Mouse (Mus musculus): ENCODE measurements at regions not wholly inside any gene's neighbourhood (a gene's known extent, or its start where the extent isn't known, plus 50 kb on each side); places are given as distances from the start of the nearest gene placed in this dataset.

DNA sequence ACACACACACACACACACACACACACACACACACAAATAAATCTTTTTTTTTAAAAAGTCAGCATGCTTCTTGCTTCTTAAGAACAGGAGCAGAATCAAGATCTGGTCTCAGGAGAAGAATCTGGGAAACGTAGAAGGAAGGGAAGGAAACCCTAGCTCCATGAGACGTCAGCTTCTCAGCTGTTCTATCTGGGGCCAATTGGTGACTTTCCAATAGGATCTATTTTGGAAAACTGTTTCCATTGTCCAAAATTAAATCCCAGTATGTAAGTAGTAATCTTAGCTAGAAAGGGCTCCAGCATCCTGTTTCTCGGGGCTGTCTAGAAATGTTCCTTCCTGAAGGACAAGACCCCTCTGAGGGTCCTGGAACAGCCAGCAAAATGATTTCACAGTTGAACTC is 76.6 kb downstream of the Dact1 start:
- 75% methylated on average over 3 of the region's 3 CpGs for WGBS
- Histone ChIP-seq H3K27me3 (ENCODE audit: insufficient read depth, low read length) (no peaks in the 10 kb centered on the region), H3K36me3 (ENCODE audit: insufficient read depth, low read length) (no peaks in the 10 kb centered on the region), H3K4me3 (ENCODE audit: low read length) (no peak overlapping the region), H3K4me1 (ENCODE audit: insufficient read depth, low read length) (no peaks in the 10 kb centered on the region), H3K9me3 (ENCODE audit: low read length) (no peaks in the 10 kb centered on the region), H3K9ac (replicated peaks; ENCODE audit: low read length) (no peak overlapping the region), H3K4me2 (ENCODE audit: low read depth, low read length) (no peak overlapping the region), H3K27ac (no peak overlapping the region)
- ATAC-seq = no peak
- no peak for TF ChIP-seq CTCF (IDR thresholded peaks at IDR 0.05; ENCODE audit: low read depth)
- DNase-seq (ENCODE audit: low spot score) = no peak

DNA sequence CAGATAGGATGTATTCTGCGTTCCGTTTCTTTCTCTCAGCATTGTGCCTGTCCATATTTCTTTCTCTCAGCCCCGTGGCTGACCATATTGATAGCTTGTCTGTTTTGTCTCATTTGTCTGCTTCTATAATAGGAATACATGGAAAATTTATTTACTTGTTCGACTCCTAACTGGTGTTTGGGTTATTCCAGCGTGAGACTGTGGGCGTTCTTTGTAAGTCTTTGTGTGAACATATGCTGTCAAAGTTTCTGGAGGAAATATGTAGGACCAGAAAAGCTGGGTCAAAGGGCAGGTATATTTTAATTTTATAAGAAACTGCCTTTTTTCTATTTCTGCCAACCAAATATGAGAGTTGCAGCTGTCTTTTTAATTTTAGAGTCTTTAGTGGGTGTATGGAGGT is 81.8 kb downstream of the Dact1 start:
- no peak for TF ChIP-seq CTCF (IDR thresholded peaks at IDR 0.05; ENCODE audit: low read depth)
- Histone ChIP-seq H3K4me1 (ENCODE audit: insufficient read depth, low read length) (no peaks in the 10 kb centered on the region), H3K9me3 (ENCODE audit: low read length) (no peaks in the 10 kb centered on the region), H3K27me3 (ENCODE audit: insufficient read depth, low read length) (no peaks in the 10 kb centered on the region), H3K27ac (no peak overlapping the region), H3K9ac (replicated peaks; ENCODE audit: low read length) (no peak overlapping the region), H3K36me3 (ENCODE audit: insufficient read depth, low read length) (no peaks in the 10 kb centered on the region), H3K4me2 (ENCODE audit: low read depth, low read length) (no peak overlapping the region), H3K4me3 (ENCODE audit: low read length) (no peak overlapping the region)
- 82% methylated on average over 6 of the region's 6 CpGs for WGBS
- DNase-seq (ENCODE audit: low spot score) (no peak), ATAC-seq (no peak)

DNA sequence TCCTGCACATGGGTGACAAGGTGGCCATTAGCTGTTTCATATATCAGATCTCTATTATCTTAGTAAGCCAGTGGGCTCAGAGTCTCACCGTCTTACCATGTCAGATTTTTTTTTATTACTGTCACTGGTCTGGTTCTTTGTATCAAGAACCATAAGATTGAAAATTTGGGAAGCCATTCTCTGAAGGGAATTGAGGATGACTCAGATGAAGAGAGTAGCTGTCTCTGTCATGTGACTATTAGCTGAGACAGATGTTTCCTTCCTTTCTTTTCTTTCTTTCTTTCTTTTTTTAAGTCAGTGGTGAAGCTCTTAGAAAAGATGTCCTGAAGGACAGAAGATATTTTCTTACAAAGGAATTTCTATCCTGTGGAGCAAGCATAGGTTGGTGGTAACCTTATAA is 84.1 kb downstream of the Dact1 start:
- H3K9me3 ChIP-seq (ENCODE audit: low read length) = no peaks in the 10 kb centered on the region
- H3K4me2 ChIP-seq (ENCODE audit: low read depth, low read length) = no peak overlapping the region
- ATAC-seq = no peak
- H3K4me3 ChIP-seq (ENCODE audit: low read length) = no peak overlapping the region
- H3K36me3 ChIP-seq (ENCODE audit: insufficient read depth, low read length) = no peaks in the 10 kb centered on the region
- H3K9ac ChIP-seq (replicated peaks; ENCODE audit: low read length) = no peak overlapping the region
- no peaks in the 10 kb centered on the region; the same call in 1 of the 2 replicates for H3K4me1 ChIP-seq (ENCODE audit: insufficient read depth, low read length)
- TF ChIP-seq CTCF (IDR thresholded peaks at IDR 0.05; ENCODE audit: low read depth) = no peak
- no peak for DNase-seq (ENCODE audit: low spot score)
- WGBS = 94% methylated on average over 1 of the region's 1 CpGs
- no peak overlapping the region for H3K27ac ChIP-seq
- H3K27me3 ChIP-seq (ENCODE audit: insufficient read depth, low read length) = no peaks in the 10 kb centered on the region

DNA sequence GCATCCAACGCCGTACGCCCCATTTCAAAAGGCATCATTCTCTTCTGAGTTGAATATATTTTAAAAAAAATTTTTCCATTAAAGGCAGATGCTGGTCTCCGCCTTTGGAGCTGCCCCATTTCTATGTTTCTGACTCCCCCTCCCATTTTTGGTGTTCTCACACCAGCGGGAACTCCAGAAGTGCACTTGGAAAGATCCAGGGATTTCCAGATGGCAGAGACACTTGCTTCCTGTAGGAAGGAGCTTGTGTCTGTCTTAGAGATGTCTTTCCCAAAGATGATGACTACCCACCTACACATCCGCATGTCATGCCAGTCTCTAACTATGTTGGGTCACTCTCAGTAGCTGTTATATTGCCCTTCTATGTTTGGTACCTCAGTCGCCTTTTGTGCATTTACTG is 87.8 kb downstream of the Dact1 start:
- Histone ChIP-seq H3K4me2 (ENCODE audit: low read depth, low read length) (no peak overlapping the region), H3K27ac (no peak overlapping the region), H3K4me3 (ENCODE audit: low read length) (no peak overlapping the region), H3K9ac (replicated peaks; ENCODE audit: low read length) (no peak overlapping the region), H3K9me3 (ENCODE audit: low read length) (no peaks in the 10 kb centered on the region), H3K4me1 (ENCODE audit: insufficient read depth, low read length) (no peaks in the 10 kb centered on the region; the same call in 1 of the 2 replicates), H3K36me3 (ENCODE audit: insufficient read depth, low read length) (no peaks in the 10 kb centered on the region), H3K27me3 (ENCODE audit: insufficient read depth, low read length) (no peaks in the 10 kb centered on the region)
- 92% methylated on average over 7 of the region's 7 CpGs for WGBS
- DNase-seq (ENCODE audit: low spot score) = no peak
- no peak for ATAC-seq
- no peak for TF ChIP-seq CTCF (IDR thresholded peaks at IDR 0.05; ENCODE audit: low read depth)

DNA sequence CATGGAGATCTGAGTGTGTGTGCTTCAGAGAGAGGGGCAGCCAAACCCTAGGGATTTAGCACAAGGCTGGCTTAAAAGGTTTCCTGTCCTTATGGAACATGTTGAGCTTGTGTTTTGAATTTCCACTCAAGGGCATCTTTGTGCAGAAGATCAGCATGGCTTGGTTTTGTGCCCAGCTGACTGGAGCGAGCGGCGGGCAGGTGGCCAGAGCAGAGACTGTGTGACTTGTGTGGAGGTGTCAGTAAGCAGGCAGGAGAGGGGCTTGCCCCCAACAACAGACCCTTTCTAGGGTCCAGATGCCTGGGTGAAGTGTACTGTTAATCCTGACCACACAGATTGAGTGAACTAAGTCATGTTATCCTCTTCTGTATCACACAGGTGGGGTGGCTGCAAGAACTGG is 89.0 kb downstream of the Dact1 start:
- 65% methylated on average over 3 of the region's 3 CpGs for WGBS
- H3K4me3 ChIP-seq (ENCODE audit: low read length) = no peak overlapping the region
- no peaks in the 10 kb centered on the region for H3K27me3 ChIP-seq (ENCODE audit: insufficient read depth, low read length)
- H3K9me3 ChIP-seq (ENCODE audit: low read length) = no peaks in the 10 kb centered on the region
- ATAC-seq (peak; percentile 49; the same call in 1 of the 2 replicates), DNase-seq (ENCODE audit: low spot score) (peak; percentile 54)
- H3K9ac ChIP-seq (replicated peaks; ENCODE audit: low read length) = no peak overlapping the region
- H3K4me2 ChIP-seq (ENCODE audit: low read depth, low read length) = no peak overlapping the region
- TF ChIP-seq CTCF (IDR thresholded peaks at IDR 0.05; ENCODE audit: low read depth) = no peak
- H3K4me1 ChIP-seq (ENCODE audit: insufficient read depth, low read length) = no peaks in the 10 kb centered on the region; the same call in 1 of the 2 replicates
- H3K36me3 ChIP-seq (ENCODE audit: insufficient read depth, low read length) = no peaks in the 10 kb centered on the region
- no peak overlapping the region for H3K27ac ChIP-seq

DNA sequence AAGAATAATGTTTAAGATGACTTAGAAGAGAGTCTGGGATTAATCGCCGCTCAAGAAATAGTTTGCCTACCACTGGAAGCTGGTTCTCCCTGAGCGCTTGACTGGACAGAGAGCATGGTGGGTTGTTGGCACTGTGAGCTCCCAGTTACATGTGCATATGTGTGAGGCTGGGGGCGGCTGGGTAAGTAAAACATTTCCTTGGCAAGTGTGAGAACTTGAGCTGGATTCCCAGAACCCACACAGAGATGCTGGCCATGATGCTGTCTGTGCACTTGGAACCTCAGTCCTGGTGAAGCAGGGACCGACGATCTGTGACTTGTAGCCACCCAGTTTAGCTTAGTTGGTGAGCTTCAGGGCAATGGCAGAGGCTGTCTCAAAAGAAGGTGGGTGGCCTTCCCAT is 90.5 kb downstream of the Dact1 start:
- H3K9ac ChIP-seq (replicated peaks; ENCODE audit: low read length) = no peak overlapping the region
- ATAC-seq (no peak), DNase-seq (ENCODE audit: low spot score) (no peak)
- no peaks in the 10 kb centered on the region for H3K9me3 ChIP-seq (ENCODE audit: low read length)
- H3K4me2 ChIP-seq (ENCODE audit: low read depth, low read length) = no peak overlapping the region
- H3K27me3 ChIP-seq (ENCODE audit: insufficient read depth, low read length) = no peaks in the 10 kb centered on the region
- H3K4me3 ChIP-seq (ENCODE audit: low read length) = no peak overlapping the region
- TF ChIP-seq CTCF (IDR thresholded peaks at IDR 0.05; ENCODE audit: low read depth) = no peak
- no peaks in the 10 kb centered on the region; the same call in 1 of the 2 replicates for H3K4me1 ChIP-seq (ENCODE audit: insufficient read depth, low read length)
- H3K27ac ChIP-seq = no peak overlapping the region
- 77% methylated on average over 6 of the region's 6 CpGs for WGBS
- H3K36me3 ChIP-seq (ENCODE audit: insufficient read depth, low read length) = no peaks in the 10 kb centered on the region

DNA sequence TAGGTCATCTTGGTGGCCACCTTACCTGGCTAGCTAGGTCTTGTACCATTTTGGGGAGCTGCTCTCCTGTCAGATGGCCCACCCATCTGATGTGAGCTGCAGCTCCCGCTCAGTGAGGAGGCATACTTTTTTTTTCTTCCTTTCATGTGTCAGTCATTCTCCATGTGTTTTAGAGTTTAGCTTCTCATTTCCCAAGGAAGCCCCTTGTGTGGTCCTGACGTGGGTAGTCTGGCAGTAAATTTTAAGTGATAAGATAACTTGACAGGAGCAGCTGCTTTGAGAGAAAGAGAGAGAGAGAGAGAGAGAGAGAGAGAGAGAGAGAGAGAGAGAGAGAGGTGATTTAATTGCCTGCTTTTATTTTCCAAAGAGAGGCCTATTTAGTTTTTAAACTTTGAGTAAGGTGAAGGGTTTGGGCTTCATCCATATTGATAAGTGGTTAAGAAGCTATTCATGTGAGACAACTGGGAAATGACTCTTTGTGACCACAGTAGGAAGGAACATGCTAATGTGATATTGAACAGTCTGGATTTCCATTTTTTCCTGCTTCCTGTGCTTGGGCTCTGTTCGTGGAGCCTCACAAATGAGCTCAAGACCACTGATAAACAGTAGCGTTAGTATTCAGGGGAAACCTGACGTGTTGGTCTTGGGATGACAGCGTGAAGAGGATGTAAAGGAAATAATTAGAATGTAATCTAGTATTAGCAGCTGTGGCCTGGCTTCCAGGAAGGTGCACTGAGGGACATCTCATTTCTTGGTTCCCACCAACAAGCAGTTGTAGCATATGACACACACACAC is 92.1 kb downstream of the Dact1 start:
- Histone ChIP-seq H3K36me3 (ENCODE audit: insufficient read depth, low read length) (no peaks in the 10 kb centered on the region), H3K4me3 (ENCODE audit: low read length) (no peak overlapping the region), H3K27ac (no peak overlapping the region), H3K9me3 (ENCODE audit: low read length) (no peaks in the 10 kb centered on the region), H3K4me1 (ENCODE audit: insufficient read depth, low read length) (no peaks in the 10 kb centered on the region; the same call in 1 of the 2 replicates), H3K4me2 (ENCODE audit: low read depth, low read length) (no peak overlapping the region), H3K9ac (replicated peaks; ENCODE audit: low read length) (no peak overlapping the region), H3K27me3 (ENCODE audit: insufficient read depth, low read length) (no peaks in the 10 kb centered on the region)
- no peak for TF ChIP-seq CTCF (IDR thresholded peaks at IDR 0.05; ENCODE audit: low read depth)
- 43% methylated on average over 6 of the region's 6 CpGs for WGBS
- ATAC-seq (no peak), DNase-seq (ENCODE audit: low spot score) (no peak)
